Mouse (Mus musculus): ENCODE measurements at regions not wholly inside any gene's neighbourhood (a gene's known extent, or its start where the extent isn't known, plus 50 kb on each side); places are given as distances from the start of the nearest gene placed in this dataset.

DNA sequence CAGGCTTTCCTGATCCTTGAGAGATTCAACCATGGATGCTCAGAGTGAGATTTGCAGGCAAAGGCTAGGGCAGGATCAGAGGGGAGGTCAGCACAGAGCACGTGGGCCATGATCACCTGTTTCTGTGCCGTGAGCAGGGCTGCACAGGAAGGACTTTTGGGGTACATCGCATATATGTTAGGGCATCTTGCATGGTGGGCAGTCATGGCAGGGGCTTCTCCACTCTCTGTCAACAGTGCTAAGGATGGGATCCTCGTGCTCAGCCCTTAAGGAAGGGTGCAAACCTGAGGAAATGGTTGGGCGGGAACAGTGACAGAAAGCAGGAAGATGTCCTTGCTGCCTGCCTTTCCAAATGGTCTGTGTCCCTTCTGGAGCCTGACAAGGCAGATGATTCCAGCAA lies 106.2 kb downstream of the Zfp706 start:
- WGBS: 62% methylated on average over 5 of the region's 5 CpGs
- DNase-seq (ENCODE audit: low spot score) (no peak), ATAC-seq (ENCODE audit: low FRiP score, low read depth) (no peak)
- no peaks in the 10 kb centered on the region for H3K9me3 ChIP-seq (ENCODE audit: control insufficient read depth, low read length)
- no peak for TF ChIP-seq POLR2A (IDR thresholded peaks at IDR 0.05; ENCODE audit: borderline replicate concordance, extremely low read depth, insufficient read depth, insufficient read length)
- peaks cover 13% of the 10 kb centered on the region for H3K4me1 ChIP-seq (ENCODE audit: control insufficient read depth, insufficient read depth, low read length)
- H3K27me3 ChIP-seq (ENCODE audit: control insufficient read depth, insufficient read depth, low read length): no peaks in the 10 kb centered on the region
- no peak overlapping the region for H3K4me3 ChIP-seq (replicated peaks; ENCODE audit: low read length)
- no peak overlapping the region for H3K4me2 ChIP-seq (replicated peaks; ENCODE audit: low read depth, low read length, severe bottlenecking)
- no peak overlapping the region for H3K9ac ChIP-seq (ENCODE audit: low read depth, low read length, severe bottlenecking)
- H3K36me3 ChIP-seq (ENCODE audit: control insufficient read depth, insufficient read depth, low read length): no peaks in the 10 kb centered on the region
- H3K27ac ChIP-seq (replicated peaks; ENCODE audit: low read depth, low read length): no peak overlapping the region

DNA sequence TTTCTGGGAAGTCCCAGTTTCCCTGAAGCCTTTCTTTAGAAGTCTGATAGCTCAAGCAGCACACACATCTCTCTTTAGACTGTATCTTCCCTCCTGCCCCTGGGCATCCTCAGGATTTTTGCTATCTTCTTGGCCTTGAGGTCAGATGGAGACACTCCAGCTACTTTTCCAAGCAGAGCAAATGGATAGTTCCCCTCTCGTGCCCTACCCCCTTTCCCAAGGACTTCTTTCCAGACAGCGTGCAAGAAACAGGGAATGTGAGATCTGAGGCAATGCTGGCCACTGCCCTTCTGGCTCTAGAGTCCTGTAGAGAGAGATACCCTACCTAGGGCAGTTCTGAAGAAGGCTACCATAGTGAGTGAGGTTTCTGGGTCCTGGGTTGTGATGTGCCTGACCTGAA lies 106.6 kb downstream of the Zfp706 start:
- whole genome bisulfite sequencing: 60% methylated on average over 2 of the region's 2 CpGs
- ATAC-seq (ENCODE audit: low FRiP score, low read depth) (no peak), DNase-seq (ENCODE audit: low spot score) (no peak)
- no peak for TF ChIP-seq POLR2A (IDR thresholded peaks at IDR 0.05; ENCODE audit: borderline replicate concordance, extremely low read depth, insufficient read depth, insufficient read length)
- Histone ChIP-seq H3K4me1 (ENCODE audit: control insufficient read depth, insufficient read depth, low read length) (peaks cover 13% of the 10 kb centered on the region), H3K36me3 (ENCODE audit: control insufficient read depth, insufficient read depth, low read length) (no peaks in the 10 kb centered on the region), H3K9ac (ENCODE audit: low read depth, low read length, severe bottlenecking) (no peak overlapping the region), H3K27ac (replicated peaks; ENCODE audit: low read depth, low read length) (no peak overlapping the region), H3K4me2 (replicated peaks; ENCODE audit: low read depth, low read length, severe bottlenecking) (no peak overlapping the region), H3K4me3 (replicated peaks; ENCODE audit: low read length) (no peak overlapping the region), H3K27me3 (ENCODE audit: control insufficient read depth, insufficient read depth, low read length) (no peaks in the 10 kb centered on the region), H3K9me3 (ENCODE audit: control insufficient read depth, low read length) (no peaks in the 10 kb centered on the region)

GRCm38 (mm10) chr15:36899882-36900281 lies 107.7 kb downstream of the Zfp706 start:
- DNase-seq (ENCODE audit: low spot score): no peak
- no peak for ATAC-seq (ENCODE audit: low FRiP score, low read depth)
- no peaks in the 10 kb centered on the region for H3K27me3 ChIP-seq (ENCODE audit: control insufficient read depth, insufficient read depth, low read length)
- H3K4me3 ChIP-seq (replicated peaks; ENCODE audit: low read length): no peak overlapping the region
- TF ChIP-seq POLR2A (IDR thresholded peaks at IDR 0.05; ENCODE audit: borderline replicate concordance, extremely low read depth, insufficient read depth, insufficient read length): no peak
- no peak overlapping the region for H3K27ac ChIP-seq (replicated peaks; ENCODE audit: low read depth, low read length)
- H3K9ac ChIP-seq (ENCODE audit: low read depth, low read length, severe bottlenecking): no peak overlapping the region
- H3K36me3 ChIP-seq (ENCODE audit: control insufficient read depth, insufficient read depth, low read length): no peaks in the 10 kb centered on the region
- no peak overlapping the region for H3K4me2 ChIP-seq (replicated peaks; ENCODE audit: low read depth, low read length, severe bottlenecking)
- H3K4me1 ChIP-seq (ENCODE audit: control insufficient read depth, insufficient read depth, low read length): peaks cover 13% of the 10 kb centered on the region
- 72% methylated on average over 2 of the region's 2 CpGs for WGBS
- H3K9me3 ChIP-seq (ENCODE audit: control insufficient read depth, low read length): no peaks in the 10 kb centered on the region

DNA sequence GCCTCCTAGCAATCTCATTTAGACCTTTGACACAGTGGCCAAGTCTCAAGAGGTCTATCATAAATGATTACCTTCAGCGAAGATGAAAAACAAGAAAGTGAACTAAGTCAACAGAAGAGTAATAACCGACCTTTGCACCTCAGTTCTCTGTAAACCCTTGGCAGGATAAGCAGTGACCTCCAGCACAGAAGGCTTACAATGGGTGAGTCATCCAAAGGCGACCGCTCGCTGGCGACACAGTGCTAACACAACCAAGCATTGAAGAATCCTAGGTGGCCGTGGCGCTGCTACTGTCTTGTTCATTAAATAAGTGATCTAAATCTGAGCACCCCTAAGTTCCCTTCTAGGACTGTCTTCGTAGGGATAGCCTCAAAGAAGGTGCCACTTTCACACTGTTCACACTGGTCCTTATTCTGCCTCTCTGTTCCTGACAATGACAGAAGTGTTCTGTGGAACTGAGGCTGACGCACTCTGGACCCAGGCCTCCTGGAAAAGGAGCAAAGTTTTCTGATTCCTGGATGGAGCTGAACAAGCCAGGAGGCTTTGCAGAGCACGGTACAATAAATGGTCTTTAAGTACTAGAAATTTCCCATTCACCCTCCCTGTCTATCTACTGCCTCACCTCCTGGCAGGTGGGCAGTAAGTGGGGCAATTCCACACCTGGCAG lies 108.6 kb downstream of the Zfp706 start:
- H3K9me3 ChIP-seq (ENCODE audit: control insufficient read depth, low read length): no peaks in the 10 kb centered on the region
- no peaks in the 10 kb centered on the region for H3K27me3 ChIP-seq (ENCODE audit: control insufficient read depth, insufficient read depth, low read length)
- H3K4me2 ChIP-seq (replicated peaks; ENCODE audit: low read depth, low read length, severe bottlenecking): no peak overlapping the region
- no peak overlapping the region for H3K9ac ChIP-seq (ENCODE audit: low read depth, low read length, severe bottlenecking)
- DNase-seq (ENCODE audit: low spot score) (no peak), ATAC-seq (ENCODE audit: low FRiP score, low read depth) (no peak)
- H3K27ac ChIP-seq (replicated peaks; ENCODE audit: low read depth, low read length): no peak overlapping the region
- H3K4me3 ChIP-seq (replicated peaks; ENCODE audit: low read length): no peak overlapping the region
- no peak for TF ChIP-seq POLR2A (IDR thresholded peaks at IDR 0.05; ENCODE audit: borderline replicate concordance, extremely low read depth, insufficient read depth, insufficient read length)
- H3K36me3 ChIP-seq (ENCODE audit: control insufficient read depth, insufficient read depth, low read length): no peaks in the 10 kb centered on the region
- peaks cover 13% of the 10 kb centered on the region for H3K4me1 ChIP-seq (ENCODE audit: control insufficient read depth, insufficient read depth, low read length)
- 92% methylated on average over 11 of the region's 11 CpGs for WGBS

DNA sequence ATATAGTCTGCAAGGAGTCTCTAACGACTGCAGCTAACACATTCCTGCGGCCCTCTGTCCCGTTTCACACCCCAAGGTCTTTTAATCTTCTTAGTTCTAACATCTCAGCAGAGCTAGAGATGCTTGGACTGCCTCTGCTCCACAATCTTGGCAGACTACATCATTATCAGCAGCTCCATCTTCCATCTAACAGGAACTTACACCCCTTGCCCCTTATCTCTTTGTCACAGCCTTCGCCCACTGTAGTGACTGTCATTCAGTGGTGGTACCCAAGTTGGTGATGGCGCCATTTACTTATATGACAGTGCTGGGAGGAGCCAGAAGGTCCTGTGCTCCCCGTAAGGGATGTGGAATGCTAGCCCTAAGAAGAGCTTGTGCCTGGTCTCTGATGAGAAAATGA lies 109.2 kb downstream of the Zfp706 start:
- no peaks in the 10 kb centered on the region for H3K9me3 ChIP-seq (ENCODE audit: control insufficient read depth, low read length)
- ATAC-seq (ENCODE audit: low FRiP score, low read depth): no peak
- no peak for DNase-seq (ENCODE audit: low spot score)
- TF ChIP-seq POLR2A (IDR thresholded peaks at IDR 0.05; ENCODE audit: borderline replicate concordance, extremely low read depth, insufficient read depth, insufficient read length): no peak
- no peaks in the 10 kb centered on the region for H3K27me3 ChIP-seq (ENCODE audit: control insufficient read depth, insufficient read depth, low read length)
- H3K27ac ChIP-seq (replicated peaks; ENCODE audit: low read depth, low read length): no peak overlapping the region
- H3K4me1 ChIP-seq (ENCODE audit: control insufficient read depth, insufficient read depth, low read length): peaks cover 17% of the 10 kb centered on the region
- no peak overlapping the region for H3K4me3 ChIP-seq (replicated peaks; ENCODE audit: low read length)
- no peaks in the 10 kb centered on the region for H3K36me3 ChIP-seq (ENCODE audit: control insufficient read depth, insufficient read depth, low read length)
- 78% methylated on average over 6 of the region's 6 CpGs for WGBS
- H3K9ac ChIP-seq (ENCODE audit: low read depth, low read length, severe bottlenecking): no peak overlapping the region
- no peak overlapping the region for H3K4me2 ChIP-seq (replicated peaks; ENCODE audit: low read depth, low read length, severe bottlenecking)

DNA sequence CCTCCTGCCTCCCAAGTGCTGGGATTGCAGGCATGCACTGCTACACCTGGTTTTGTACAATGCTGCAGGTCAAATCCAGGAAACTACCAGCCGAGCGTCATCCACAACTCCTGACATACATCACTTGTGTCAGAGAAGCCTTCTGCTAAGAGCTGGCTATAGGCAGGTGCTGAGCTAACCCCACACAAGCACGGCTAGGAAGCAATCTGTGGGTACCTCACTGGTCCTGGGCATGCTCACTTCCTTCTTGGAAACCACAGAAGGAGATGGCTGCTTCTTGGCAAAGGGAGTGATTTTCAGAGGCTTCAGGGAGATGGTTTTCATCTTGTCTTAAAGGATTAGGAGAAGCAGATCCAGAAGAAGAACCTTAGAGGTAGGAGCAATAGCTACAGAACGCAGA lies 111.3 kb downstream of the Zfp706 start:
- ATAC-seq (ENCODE audit: low FRiP score, low read depth) (no peak), DNase-seq (ENCODE audit: low spot score) (no peak)
- TF ChIP-seq POLR2A (IDR thresholded peaks at IDR 0.05; ENCODE audit: borderline replicate concordance, extremely low read depth, insufficient read depth, insufficient read length): no peak
- Histone ChIP-seq H3K9ac (ENCODE audit: low read depth, low read length, severe bottlenecking) (no peak overlapping the region), H3K4me3 (replicated peaks; ENCODE audit: low read length) (no peak overlapping the region), H3K4me2 (replicated peaks; ENCODE audit: low read depth, low read length, severe bottlenecking) (no peak overlapping the region), H3K9me3 (ENCODE audit: control insufficient read depth, low read length) (no peaks in the 10 kb centered on the region), H3K36me3 (ENCODE audit: control insufficient read depth, insufficient read depth, low read length) (no peaks in the 10 kb centered on the region), H3K27ac (replicated peaks; ENCODE audit: low read depth, low read length) (no peak overlapping the region), H3K27me3 (ENCODE audit: control insufficient read depth, insufficient read depth, low read length) (no peaks in the 10 kb centered on the region), H3K4me1 (ENCODE audit: control insufficient read depth, insufficient read depth, low read length) (peaks cover 11% of the 10 kb centered on the region)
- WGBS: 79% methylated on average over 4 of the region's 4 CpGs

All from limb, embryonic 14.5 days (tissue).